Mouse (Mus musculus) layer of hippocampus, postnatal 10 days (tissue): Measurements from ENCODE around the gene Sh2b3. TPM values are rescaled to one million over a fixed set of nuclear protein-coding genes. Genes with fewer than 3 reads are reported as not detected.

Experiments
- DNase-seq, 2 experiments: peaks; one replicate each; pipeline ENCODE4 v3.0.0; 2021; ENCODE audit warnings: low spot score in 2 of 2
- total RNA-seq, 2 experiments: library from RNA; stranded (reverse); gene quantifications; 2 replicates each; pipeline ENCODE4 v1.2.3; 2021

Gene Sh2b3
- total RNA-seq, 2 experiments from 2014 or later: 16.5 to 16.7 TPM

- no peak for DNase-seq
These were observed 7.9 kb upstream of the Sh2b3 start for GRCm38 (mm10) chr5:121845361-121845760.

DNA sequence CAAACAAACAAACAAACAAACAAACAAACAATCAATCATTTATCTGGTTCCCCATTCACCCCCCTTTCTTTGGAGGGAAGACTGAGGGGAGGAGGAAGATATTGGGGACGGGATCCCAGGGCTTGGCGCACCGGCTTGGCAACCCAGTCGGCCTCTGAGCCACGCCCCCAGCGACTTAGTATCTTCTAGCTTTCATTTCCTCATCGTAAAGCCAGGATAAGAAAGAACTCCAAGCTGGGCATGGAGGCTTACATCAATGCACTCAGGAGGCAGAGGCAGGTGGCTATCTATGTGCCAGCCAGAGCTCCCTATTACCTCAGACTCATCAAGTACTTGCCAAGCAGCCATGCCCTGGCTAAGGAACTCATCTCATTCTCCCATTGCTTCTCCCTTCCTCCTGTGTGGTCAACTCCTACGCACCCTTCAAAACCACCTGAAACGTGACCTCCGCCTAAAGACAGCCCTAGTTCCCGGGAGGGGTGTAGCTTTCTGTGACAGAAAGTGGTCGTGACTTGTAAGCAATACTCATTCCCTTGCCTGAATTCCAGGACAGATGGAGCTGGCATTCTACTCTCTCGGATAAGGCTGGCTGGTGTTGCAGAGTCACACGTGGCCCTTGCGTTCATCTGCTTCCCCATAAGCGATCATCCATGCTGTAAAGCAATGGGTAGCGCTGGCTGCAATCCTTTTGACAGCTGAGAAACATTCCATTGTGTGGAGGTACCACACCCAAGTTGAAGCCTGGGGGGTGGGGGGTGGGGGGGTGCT is 5.9 kb upstream of the Sh2b3 start:
- no peak for DNase-seq

- peak; percentile 88 to 90 for DNase-seq
These were observed 5.2 kb upstream of the Sh2b3 start for GRCm38 (mm10) chr5:121842665-121843118.

GRCm38 (mm10) chr5:121841973-121842372 is 4.5 kb upstream of the Sh2b3 start:
- no peak for DNase-seq

DNA sequence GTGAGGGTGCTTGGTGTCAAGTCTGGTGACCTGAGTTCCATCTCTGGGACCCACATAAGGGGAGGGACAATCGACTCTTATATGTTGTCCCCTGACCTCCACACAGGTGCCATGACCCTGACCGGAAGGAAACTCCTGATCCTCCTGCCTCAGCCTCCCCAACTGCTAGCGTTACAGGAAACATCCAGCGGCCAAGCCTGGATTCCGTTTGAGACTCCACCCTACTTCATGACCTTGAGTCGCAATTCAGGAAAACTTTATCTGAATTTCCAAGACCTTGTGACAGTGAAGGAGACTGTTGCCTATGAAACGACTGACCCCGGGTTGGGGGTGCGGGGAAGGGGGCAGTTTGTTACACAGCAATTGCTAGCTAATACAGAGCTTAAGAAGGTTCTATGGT is 4.1 kb upstream of the Sh2b3 start:
- no peak for DNase-seq

DNA sequence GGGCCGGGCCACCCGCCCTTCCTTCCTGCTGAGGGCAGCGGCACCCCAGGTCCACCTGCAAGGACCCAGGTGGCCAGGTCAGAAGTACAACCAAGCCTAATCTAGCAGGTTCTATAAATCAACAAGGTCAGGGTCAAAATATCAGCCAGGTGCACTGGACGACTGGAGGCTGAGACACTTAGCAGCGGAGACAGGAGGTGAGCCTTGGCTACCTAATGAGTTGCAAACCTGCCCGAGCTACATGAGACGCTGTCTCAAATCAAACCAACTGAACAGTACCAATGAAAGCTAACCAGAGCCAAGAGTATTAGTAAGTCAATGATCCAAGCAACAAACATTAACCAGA is 1.7 kb upstream of the Sh2b3 start:
- DNase-seq: no peak

- peak; percentile 49 to 50 for DNase-seq
These were observed 1.1 kb upstream of the Sh2b3 start for GRCm38 (mm10) chr5:121838341-121839127.

GRCm38 (mm10) chr5:121836692-121837415 is 592 bp downstream of the Sh2b3 start:
- DNase-seq: peak; percentile 79 to 85

GRCm38 (mm10) chr5:121835949-121836691 is 1.3 kb downstream of the Sh2b3 start:
- no peak for DNase-seq

- DNase-seq: no peak
These were observed 2.3 kb downstream of the Sh2b3 start for GRCm38 (mm10) chr5:121834991-121835747.

DNA sequence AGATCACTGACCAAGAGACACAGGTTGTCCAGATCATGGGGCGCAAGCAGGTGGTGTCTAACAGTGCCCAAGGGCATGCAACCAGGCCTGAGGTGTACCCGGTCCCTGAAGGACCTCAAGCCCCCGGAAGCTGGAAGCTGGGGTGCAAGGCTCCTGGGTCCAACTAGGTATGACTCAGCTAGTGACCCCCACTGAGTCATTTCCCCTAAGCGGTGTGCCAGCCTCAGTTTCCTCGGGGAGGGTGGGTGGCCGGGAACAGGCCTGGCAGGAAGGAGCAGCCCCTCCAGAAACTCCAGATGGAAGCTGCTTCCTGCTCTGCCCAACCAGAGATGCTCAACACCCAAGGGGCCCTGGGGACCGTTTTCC is 3.2 kb downstream of the Sh2b3 start:
- no peak for DNase-seq

GRCm38 (mm10) chr5:121833572-121834240 is 3.7 kb downstream of the Sh2b3 start:
- DNase-seq: no peak

GRCm38 (mm10) chr5:121833159-121833558 is 4.3 kb downstream of the Sh2b3 start:
- DNase-seq: no peak

- no peak for DNase-seq
These were observed 4.9 kb downstream of the Sh2b3 start for GRCm38 (mm10) chr5:121832376-121833155.

- no peak for DNase-seq
These were observed 6.3 kb downstream of the Sh2b3 start for GRCm38 (mm10) chr5:121831002-121831601.

DNA sequence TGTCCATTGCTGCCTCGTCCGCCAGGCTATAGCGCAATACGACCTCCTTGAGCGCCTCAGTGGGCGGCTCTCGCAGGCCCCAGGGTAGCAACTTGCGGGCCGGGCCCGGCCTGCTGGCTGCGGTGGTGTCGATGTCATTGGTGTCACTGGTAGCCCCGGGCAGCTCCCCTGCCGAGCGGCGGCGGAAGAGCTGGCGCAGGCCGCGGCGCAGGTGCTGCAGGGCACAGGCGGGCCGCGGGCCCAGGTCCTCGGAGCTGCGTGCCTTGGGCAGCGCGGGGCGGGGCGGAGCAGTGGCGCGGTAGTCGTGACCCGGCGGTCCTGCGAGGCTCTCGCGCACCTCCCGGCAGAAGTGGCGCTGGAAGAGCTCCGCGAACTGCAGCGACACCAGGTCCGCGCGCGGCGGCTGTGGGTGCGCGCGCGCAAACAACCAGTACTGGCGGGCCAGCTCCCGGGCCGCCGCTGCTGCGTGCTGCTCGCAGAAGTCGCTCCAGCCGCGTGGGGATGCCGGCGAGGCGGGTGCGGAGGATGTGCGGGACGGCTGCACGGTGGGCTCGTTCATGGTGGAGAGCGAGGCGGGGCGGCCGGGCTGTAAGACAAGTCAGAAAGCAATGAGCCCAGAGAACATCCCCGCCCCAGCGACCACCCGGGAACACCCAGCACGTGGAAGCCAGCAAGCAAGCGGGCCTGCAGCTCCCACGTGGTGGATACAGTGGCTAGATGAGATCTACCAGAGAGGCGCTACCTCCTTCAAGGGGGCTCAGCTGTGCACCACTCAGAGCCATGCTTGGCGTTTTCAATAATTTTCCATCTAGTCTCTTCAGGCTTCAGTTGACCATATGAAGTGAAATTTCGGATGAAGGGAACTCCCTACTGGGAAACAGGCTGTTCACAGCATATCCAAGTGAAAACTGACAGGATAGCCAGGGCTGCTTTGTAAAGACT is 8.7 kb downstream of the Sh2b3 start:
- peak; percentile 42 to 57 for DNase-seq

- no peak for DNase-seq
These were observed 9.6 kb downstream of the Sh2b3 start for GRCm38 (mm10) chr5:121827876-121828275.

DNA sequence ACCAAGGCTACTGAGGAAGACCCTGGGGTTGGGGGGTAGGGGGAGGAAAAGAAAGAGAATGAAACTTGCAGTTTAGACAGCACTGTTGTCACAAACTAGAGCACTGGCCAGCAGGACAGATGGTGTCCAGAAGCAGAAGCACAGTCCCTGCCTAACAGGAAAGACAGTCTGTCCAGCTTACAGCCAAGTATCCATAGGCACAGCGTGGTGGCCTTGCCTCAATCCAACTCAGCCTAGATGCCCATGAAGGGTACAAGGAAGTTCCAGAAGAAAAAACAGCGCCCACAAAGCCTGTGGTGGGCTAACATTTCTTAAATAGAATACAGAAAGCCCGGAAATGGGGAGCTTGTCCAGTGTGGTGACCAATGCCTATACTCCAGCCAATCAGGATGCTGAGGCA is 11.8 kb downstream of the Sh2b3 start:
- no peak for DNase-seq
